Mouse (Mus musculus) cerebellum, postnatal 25 days (tissue): ENCODE data around the gene Mical3.

Experiments
- DNase-seq, 2 experiments: peaks; one replicate each; pipeline ENCODE4 v3.0.0; 2021; ENCODE audit warnings: mixed read lengths in 2 of 2

The Mical3 gene

GRCm38 (mm10) chr6:121051411-121051810, 79.4 kb downstream of the Mical3 start:
- no peak for DNase-seq

- no peak for DNase-seq
Observed at GRCm38 (mm10) chr6:121048696-121049095, 82.1 kb downstream of the Mical3 start.

- DNase-seq, result peak; percentile 81 to 88
Observed at GRCm38 (mm10) chr6:121045345-121046080, 85.3 kb downstream of the Mical3 start.

GRCm38 (mm10) chr6:121043434-121044189, 87.2 kb downstream of the Mical3 start:
- DNase-seq, result no peak

- DNase-seq, result no peak
Observed at GRCm38 (mm10) chr6:121039719-121040118, 91.1 kb downstream of the Mical3 start.

- DNase-seq, result peak; percentile 60 to 67
Observed at GRCm38 (mm10) chr6:121039286-121039685, 91.5 kb downstream of the Mical3 start.

GRCm38 (mm10) chr6:121037086-121037485, 93.7 kb downstream of the Mical3 start:
- DNase-seq, result no peak

- no peak for DNase-seq
Observed at GRCm38 (mm10) chr6:121035929-121036328, 94.9 kb downstream of the Mical3 start.

GRCm38 (mm10) chr6:121035268-121035667, 95.5 kb downstream of the Mical3 start:
- DNase-seq, result no peak

GRCm38 (mm10) chr6:121033250-121033649, 97.5 kb downstream of the Mical3 start:
- no peak for DNase-seq

- DNase-seq, result no peak
Observed at GRCm38 (mm10) chr6:121031370-121031769, 99.4 kb downstream of the Mical3 start.

- no peak for DNase-seq
Observed at GRCm38 (mm10) chr6:121029897-121030589, 100.8 kb downstream of the Mical3 start.

- DNase-seq, result no peak
Observed at GRCm38 (mm10) chr6:121028514-121028913, 102.3 kb downstream of the Mical3 start.

- peak; percentile 76 to 79 for DNase-seq
Observed at GRCm38 (mm10) chr6:121027314-121027713, 103.5 kb downstream of the Mical3 start.

GRCm38 (mm10) chr6:121026866-121027265, 103.9 kb downstream of the Mical3 start:
- peak; percentile 72 to 87 for DNase-seq

- no peak for DNase-seq
Observed at GRCm38 (mm10) chr6:121026019-121026584, 104.7 kb downstream of the Mical3 start.

GRCm38 (mm10) chr6:121018147-121018546, 112.7 kb downstream of the Mical3 start:
- DNase-seq, result peak; percentile 72 to 77

- peak; percentile 84 to 85 for DNase-seq
Observed at GRCm38 (mm10) chr6:121017436-121018031, 113.3 kb downstream of the Mical3 start.

GRCm38 (mm10) chr6:121016097-121016496, 114.7 kb downstream of the Mical3 start:
- peak; percentile 58 to 59 for DNase-seq

- DNase-seq, result no peak
Observed at GRCm38 (mm10) chr6:121014339-121014738, 116.5 kb downstream of the Mical3 start.

- peak; percentile 61 to 78 for DNase-seq
Observed at GRCm38 (mm10) chr6:121013750-121014149, 117.0 kb downstream of the Mical3 start.

- DNase-seq, result no peak
Observed at GRCm38 (mm10) chr6:121011709-121012108, 119.1 kb downstream of the Mical3 start.

- DNase-seq, result no peak
Observed at GRCm38 (mm10) chr6:121009651-121010050, 121.1 kb downstream of the Mical3 start.
